Mouse (Mus musculus) kidney, postnatal 0 days (tissue): ENCODE data around the gene Nckap1. TPM values are rescaled to one million over a fixed set of nuclear protein-coding genes. Genes with fewer than 3 reads are reported as not detected.
"Not testable (repeated sequence)": the region's sequence is repeated elsewhere in the genome, so short reads cannot be mapped to it uniquely, and the experiment has no call there.

Experiments used
- ATAC-seq: fragments of 200-750 bp; cut with Nextera tagmentation; replicated peaks from 2 replicates; pipeline ENCODE4 v1.8.0; 2017; ENCODE audit warnings: low read depth, moderate number of reproducible peaks, moderate TSS enrichment, moderate library complexity; ENCODE audit not compliant: low FRiP score
- DNase-seq: peaks from one replicate; pipeline ENCODE4 v3.0.0-alpha.2; 2016; ENCODE audit warnings: low spot score
- H3K27ac ChIP-seq: fragments of 300-500 bp; sonication (generic); 2 replicates; pipeline ENCODE4 v1.5.1; 2014; ENCODE audit warnings: mild to moderate bottlenecking
- H3K27me3 ChIP-seq: fragments of 300-500 bp; sonication (generic); 2 replicates; pipeline ENCODE4 v1.6.1; 2014; ENCODE audit warnings: low read length, mixed read lengths; ENCODE audit not compliant: insufficient read depth
- H3K36me3 ChIP-seq: fragments of 300-500 bp; sonication (generic); 2 replicates; pipeline ENCODE4 v1.6.1; 2014; ENCODE audit warnings: low read length, mixed read lengths; ENCODE audit not compliant: insufficient read depth
- H3K4me1 ChIP-seq: fragments of 300-500 bp; sonication (generic); replicated peaks from 2 replicates; pipeline ENCODE4 v1.6.1; 2014; ENCODE audit warnings: antibody characterized with exemption, low read length, mixed read lengths; ENCODE audit not compliant: insufficient read depth
- H3K4me2 ChIP-seq: fragments of 300-500 bp; sonication (generic); 2 replicates; pipeline ENCODE4 v1.6.1; 2014; ENCODE audit warnings: mild to moderate bottlenecking, low read length, moderate library complexity, mixed read lengths
- H3K4me3 ChIP-seq: fragments of 300-500 bp; sonication (generic); replicated peaks from 2 replicates; pipeline ENCODE4 v1.5.1; 2014; ENCODE audit warnings: low read depth, low read length
- H3K9ac ChIP-seq: fragments of 300-500 bp; sonication (generic); 2 replicates; pipeline ENCODE4 v1.6.1; 2014; ENCODE audit warnings: low read depth, low read length
- H3K9me3 ChIP-seq: fragments of 300-500 bp; sonication (generic); replicated peaks from 2 replicates; pipeline ENCODE4 v1.6.1; 2016; ENCODE audit warnings: low read length, inconsistent platforms, mixed read lengths
- CTCF ChIP-seq: IDR thresholded peaks from 2 replicates; pipeline ENCODE4 v1.5.1; 2016; ENCODE audit warnings: antibody characterized with exemption, low read depth, mild to moderate bottlenecking, moderate library complexity
- WGBS: fragments of 180-500 bp; shearing (Covaris S2); extraction: QIAGEN DNeasy Blood & Tissue Kit; methylation state at CpG from one replicate; pipeline ENCODE4 v1.1.7; 2014; 5-methylcytosine and 5-hydroxymethylcytosine counted together
- polyA plus RNA-seq: library from polyadenylated mRNA; unstranded; fragments of >200 nt; fragmentation: Nextera tagmentation; extraction: Ambion mirVana; gene quantifications from 2 replicates; pipeline ENCODE4 v1.2.1, GENCODE M21; 2015

Nckap1 gene
- polyA plus RNA-seq, 1 experiment from 2014 or later = 55.3 TPM

DNA sequence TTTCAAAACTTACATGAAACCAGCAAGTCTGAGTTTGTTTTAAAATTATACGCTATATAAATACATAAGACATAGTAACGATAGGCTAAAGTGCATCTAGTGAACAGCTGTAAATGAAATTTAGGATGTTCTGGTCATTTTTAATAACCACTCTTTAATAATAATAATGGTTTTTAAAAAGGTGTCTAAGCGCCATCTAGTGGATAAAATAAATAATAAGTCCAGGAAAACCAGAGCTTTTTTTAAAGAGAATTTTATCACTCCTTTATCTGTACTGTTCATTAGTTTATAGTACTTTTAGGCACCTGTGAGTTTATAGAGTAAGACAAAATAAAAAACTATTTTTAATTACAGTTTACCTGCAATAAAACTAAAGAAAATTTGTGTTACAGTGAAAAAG lies 44.0 kb downstream of the Nckap1 start:
- Histone ChIP-seq H3K4me1 (no peaks in the 10 kb centered on the region), H3K4me3 (no peak overlapping the region), H3K4me2 (no peak overlapping the region), H3K36me3 (peaks cover 30% of the 10 kb centered on the region), H3K9ac (no peak overlapping the region), H3K27me3 (no peaks in the 10 kb centered on the region), H3K27ac (no peak overlapping the region), H3K9me3 (no peaks in the 10 kb centered on the region)
- WGBS = 59% methylated on average over 3 of the region's 3 CpGs
- ATAC-seq = no peak
- TF ChIP-seq CTCF = peak; percentile 60
- peak; percentile 53 for DNase-seq

- Histone ChIP-seq H3K4me2 (no peak overlapping the region), H3K9ac (no peak overlapping the region), H3K27ac (no peak overlapping the region), H3K4me1 (no peaks in the 10 kb centered on the region), H3K4me3 (no peak overlapping the region), H3K36me3 (peaks cover 31% of the 10 kb centered on the region), H3K9me3 (no peaks in the 10 kb centered on the region), H3K27me3 (no peaks in the 10 kb centered on the region)
- DNase-seq (no peak), ATAC-seq (no peak)
- 81% methylated on average over 2 of the region's 2 CpGs for WGBS
- no peak for TF ChIP-seq CTCF
Observed at GRCm38 (mm10) chr2:80536608-80537007, 44.6 kb downstream of the Nckap1 start.

DNA sequence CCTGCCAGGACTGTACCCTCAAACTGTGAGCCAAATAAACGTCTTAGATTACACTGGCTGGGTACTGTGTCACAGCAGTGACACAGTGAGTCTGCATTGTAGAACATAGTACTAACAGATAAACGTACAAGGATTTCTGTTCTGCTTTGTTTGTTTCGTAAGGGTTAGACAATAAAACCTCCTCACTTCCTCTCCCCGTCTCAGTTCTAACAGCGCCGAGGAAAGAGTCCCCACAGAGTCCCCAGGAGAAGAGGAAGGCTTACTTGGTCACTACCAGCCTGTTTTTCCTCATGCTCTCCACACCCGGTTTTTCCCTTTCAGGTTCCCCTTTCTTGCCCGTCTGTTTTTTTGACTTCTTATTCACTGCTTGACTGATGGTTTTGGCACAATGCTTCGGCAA lies 56.9 kb downstream of the Nckap1 start:
- DNase-seq = no peak
- H3K27ac ChIP-seq = no peak overlapping the region
- 89% methylated on average over 9 of the region's 9 CpGs for WGBS
- no peaks in the 10 kb centered on the region for H3K4me1 ChIP-seq
- H3K9ac ChIP-seq = no peak overlapping the region
- ATAC-seq = no peak
- no peak for TF ChIP-seq CTCF
- H3K36me3 ChIP-seq = peaks cover 35% of the 10 kb centered on the region
- no peaks in the 10 kb centered on the region; the same call in 1 of the 2 replicates for H3K9me3 ChIP-seq
- H3K4me2 ChIP-seq = no peak overlapping the region
- no peak overlapping the region for H3K4me3 ChIP-seq
- H3K27me3 ChIP-seq = no peaks in the 10 kb centered on the region

- H3K4me3 ChIP-seq = no peak overlapping the region
- ATAC-seq = no peak
- H3K27me3 ChIP-seq = no peaks in the 10 kb centered on the region
- no peak for DNase-seq
- no peak for TF ChIP-seq CTCF
- H3K9ac ChIP-seq = no peak overlapping the region
- no peaks in the 10 kb centered on the region for H3K4me1 ChIP-seq
- H3K9me3 ChIP-seq = no peaks in the 10 kb centered on the region
- H3K4me2 ChIP-seq = no peak overlapping the region
- 65% methylated on average over 7 of the region's 7 CpGs for WGBS
- no peak overlapping the region for H3K27ac ChIP-seq
- peaks cover 37% of the 10 kb centered on the region for H3K36me3 ChIP-seq
Observed at GRCm38 (mm10) chr2:80506051-80506802, 75.0 kb downstream of the Nckap1 start.

DNA sequence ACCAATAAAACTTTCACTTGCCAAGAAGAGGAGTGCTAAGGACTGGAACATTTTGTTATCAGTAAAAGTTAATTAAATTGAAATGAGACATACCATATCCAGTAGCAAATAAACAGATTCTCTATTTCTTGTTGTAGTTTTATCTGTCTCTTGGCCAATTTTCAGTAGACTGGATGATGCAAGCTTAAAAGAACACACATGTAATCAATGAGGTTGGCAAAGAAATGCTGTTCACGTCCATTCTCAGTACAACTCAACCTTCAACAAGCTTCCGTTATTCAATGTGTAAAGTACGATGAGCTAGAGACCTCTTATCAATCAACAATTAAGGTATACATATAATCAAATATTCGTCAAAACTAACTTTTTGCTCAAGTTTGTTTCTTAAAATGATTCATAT lies 79.0 kb downstream of the Nckap1 start:
- Histone ChIP-seq H3K9me3 (no peaks in the 10 kb centered on the region), H3K9ac (no peak overlapping the region), H3K36me3 (peaks cover 24% of the 10 kb centered on the region; the same call in 1 of the 2 replicates), H3K4me3 (no peak overlapping the region), H3K27me3 (no peaks in the 10 kb centered on the region), H3K27ac (no peak overlapping the region), H3K4me1 (no peaks in the 10 kb centered on the region), H3K4me2 (no peak overlapping the region)
- no peak for TF ChIP-seq CTCF
- ATAC-seq = no peak
- 95% methylated on average over 4 of the region's 4 CpGs for WGBS
- DNase-seq = no peak

- not testable (repeated sequence) for H3K27me3 ChIP-seq, H3K27ac ChIP-seq, H3K36me3 ChIP-seq, H3K4me3 ChIP-seq, H3K4me1 ChIP-seq, H3K9ac ChIP-seq, H3K4me2 ChIP-seq, H3K9me3 ChIP-seq, ATAC-seq, DNase-seq
- 48% methylated on average over 7 of the region's 7 CpGs for WGBS
Observed at GRCm38 (mm10) chr2:80495304-80495703, 85.9 kb downstream of the Nckap1 start.

DNA sequence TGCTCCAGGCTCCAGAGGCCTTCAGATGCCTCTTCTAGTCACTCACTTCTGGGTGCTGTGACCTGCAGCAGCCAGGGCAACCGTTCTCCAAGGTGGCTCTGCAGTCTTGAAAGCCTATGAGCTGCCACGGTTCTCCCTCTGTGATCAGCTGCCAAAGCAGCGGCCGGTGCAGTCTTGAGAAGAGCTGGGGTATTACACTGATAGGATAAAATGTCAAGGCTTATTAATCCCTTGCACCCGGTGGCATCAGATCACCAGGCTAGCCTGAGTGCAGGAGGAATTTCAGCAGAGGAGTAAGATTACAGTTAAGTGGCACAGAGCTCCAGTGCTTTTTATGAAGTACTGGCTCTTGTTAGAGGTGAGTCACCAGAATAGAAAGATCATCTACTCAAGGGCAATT lies 94.3 kb downstream of the Nckap1 start:
- Histone ChIP-seq H3K4me2 (no peak overlapping the region), H3K27me3 (no peaks in the 10 kb centered on the region), H3K9me3 (no peaks in the 10 kb centered on the region), H3K36me3 (no peaks in the 10 kb centered on the region), H3K27ac (no peak overlapping the region), H3K4me3 (no peak overlapping the region), H3K9ac (no peak overlapping the region), H3K4me1 (no peaks in the 10 kb centered on the region)
- 0 out of 2 replicates have a peak, but pooled peaks have one; percentile 29 for ATAC-seq
- 29% methylated on average over 5 of the region's 5 CpGs for WGBS
- peak; percentile 51 for DNase-seq
- TF ChIP-seq CTCF = no peak
